Mouse (Mus musculus) heart, embryonic 11.5 days (tissue): ENCODE data around the gene Gm12216. TPM values are rescaled to one million over a fixed set of nuclear protein-coding genes. Genes with fewer than 3 reads are reported as not detected.

ENCODE experiments used
- ATAC-seq: fragments of 200-750 bp; cut with Nextera tagmentation; replicated peaks from 2 replicates; pipeline ENCODE4 v1.8.0; 2017; ENCODE audit warnings: moderate library complexity; ENCODE audit not compliant: insufficient number of reproducible peaks, low FRiP score, low TSS enrichment
- H3K27ac ChIP-seq: fragments of 300-500 bp; sonication (generic); 2 replicates; pipeline ENCODE4 v1.5.1; 2014; ENCODE audit warnings: mild to moderate bottlenecking, low read depth, low read length
- H3K27me3 ChIP-seq: fragments of 300-500 bp; sonication (generic); 2 replicates; pipeline ENCODE4 v1.6.1; 2014; ENCODE audit warnings: mild to moderate bottlenecking, low read length, mixed read lengths; ENCODE audit not compliant: control insufficient read depth, insufficient read depth
- H3K36me3 ChIP-seq: fragments of 300-500 bp; sonication (generic); 2 replicates; pipeline ENCODE4 v1.6.1; 2014; ENCODE audit warnings: mild to moderate bottlenecking, low read length, moderate library complexity, mixed read lengths; ENCODE audit not compliant: control insufficient read depth, insufficient read depth
- H3K4me1 ChIP-seq: fragments of 300-500 bp; sonication (generic); 2 replicates; pipeline ENCODE4 v1.6.1; 2014; ENCODE audit warnings: low read length; ENCODE audit not compliant: control insufficient read depth, insufficient read depth
- H3K4me2 ChIP-seq: fragments of 300-500 bp; sonication (generic); 2 replicates; pipeline ENCODE4 v1.6.1; 2014; ENCODE audit warnings: mild to moderate bottlenecking, moderate library complexity
- H3K4me3 ChIP-seq: fragments of 300-500 bp; sonication (generic); 2 replicates; pipeline ENCODE4 v1.5.1; 2014; ENCODE audit warnings: low read depth, low read length
- H3K9ac ChIP-seq: fragments of 300-500 bp; sonication (generic); 2 replicates; pipeline ENCODE4 v1.6.1; 2014; ENCODE audit warnings: mild to moderate bottlenecking, low read depth, low read length, moderate library complexity
- H3K9me3 ChIP-seq: fragments of 300-500 bp; sonication (generic); replicated peaks from 2 replicates; pipeline ENCODE4 v1.6.1; 2016; ENCODE audit warnings: low read length; ENCODE audit not compliant: control insufficient read depth
- WGBS: fragments of 180-500 bp; shearing (Covaris S2); extraction: QIAGEN DNeasy Blood & Tissue Kit; methylation state at CpG from one replicate; pipeline ENCODE4 v1.1.7; 2014; ENCODE audit not compliant: insufficient replicate concordance; 5-methylcytosine and 5-hydroxymethylcytosine counted together
- polyA plus RNA-seq: library from polyadenylated mRNA; unstranded; fragments of >200 nt; fragmentation: Nextera tagmentation; extraction: Ambion mirVana; gene quantifications from 2 replicates; pipeline ENCODE4 v1.2.1, GENCODE M21; 2014

Gene Gm12216
- polyA plus RNA-seq, 1 experiment from 2014 or later: not detected

DNA sequence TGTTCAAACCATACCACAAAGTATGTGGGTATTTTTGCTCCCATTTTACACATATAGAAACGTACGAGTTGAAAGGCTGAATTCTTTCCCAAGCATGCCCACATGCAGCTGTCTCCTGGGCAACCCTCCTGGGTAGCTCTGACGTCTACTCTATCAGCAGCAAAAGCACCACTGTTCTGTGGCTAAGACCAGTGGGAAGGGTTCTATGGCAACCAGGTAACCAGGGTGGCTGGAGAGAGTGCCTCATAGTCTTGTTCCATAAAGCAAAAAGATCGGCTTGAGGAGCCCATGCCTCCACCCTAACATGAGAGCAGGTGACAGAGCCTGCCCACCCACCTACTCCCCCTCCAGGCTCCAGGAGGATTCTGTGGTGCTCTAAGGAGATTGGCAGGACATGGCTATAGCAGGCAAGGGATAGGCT, 16.9 kb downstream of the Gm12216 start:
- no peak for ATAC-seq
- Histone ChIP-seq H3K4me1 (0 out of 2 replicates have a peak, but pooled peaks cover 8% of the 10 kb centered on the region), H3K9me3 (no peaks in the 10 kb centered on the region), H3K9ac (no peak overlapping the region), H3K27ac (no peak overlapping the region), H3K27me3 (peaks cover 4% of the 10 kb centered on the region), H3K4me3 (no peak overlapping the region), H3K36me3 (no peaks in the 10 kb centered on the region), H3K4me2 (no peak overlapping the region)
- WGBS: 72% methylated on average over 4 of the region's 4 CpGs

DNA sequence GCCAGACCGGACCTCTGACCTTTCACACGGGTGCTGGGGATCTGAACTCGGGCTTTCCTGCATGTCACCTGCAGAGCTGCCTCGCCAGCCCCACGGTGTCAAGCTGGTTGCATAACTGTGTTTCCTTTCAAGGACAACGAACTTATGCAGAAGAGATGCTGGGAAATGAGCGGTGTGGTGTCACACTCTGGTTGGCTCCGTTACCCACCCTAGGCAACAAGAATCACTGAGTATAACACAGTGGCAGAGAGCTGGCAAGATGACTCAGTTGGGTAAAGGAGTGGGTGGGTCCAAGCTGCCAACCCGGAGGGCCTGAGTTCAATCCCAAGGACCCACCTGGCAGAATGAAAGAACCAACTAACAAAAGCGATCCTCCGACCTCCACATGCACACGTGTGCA, 17.5 kb downstream of the Gm12216 start:
- Histone ChIP-seq H3K27me3 (peaks cover 4% of the 10 kb centered on the region), H3K9ac (no peak overlapping the region), H3K36me3 (no peaks in the 10 kb centered on the region), H3K4me3 (no peak overlapping the region), H3K4me2 (no peak overlapping the region), H3K9me3 (no peaks in the 10 kb centered on the region), H3K4me1 (0 out of 2 replicates have a peak, but pooled peaks cover 8% of the 10 kb centered on the region), H3K27ac (no peak overlapping the region)
- ATAC-seq: no peak
- WGBS: 77% methylated on average over 12 of the region's 12 CpGs

GRCm38 (mm10) chr11:53839663-53840642, 19.1 kb downstream of the Gm12216 start:
- Histone ChIP-seq H3K27me3 (peaks cover 4% of the 10 kb centered on the region), H3K4me1 (peaks cover 8% of the 10 kb centered on the region; the same call in 1 of the 2 replicates), H3K4me3 (no peak overlapping the region), H3K4me2 (no peak overlapping the region), H3K27ac (no peak overlapping the region), H3K9ac (no peak overlapping the region), H3K9me3 (no peaks in the 10 kb centered on the region), H3K36me3 (no peaks in the 10 kb centered on the region)
- 42% methylated on average over 8 of the region's 8 CpGs for WGBS
- ATAC-seq: no peak

- WGBS: 72% methylated on average over 6 of the region's 6 CpGs
- Histone ChIP-seq H3K4me2 (no peak overlapping the region), H3K36me3 (no peaks in the 10 kb centered on the region), H3K9ac (no peak overlapping the region), H3K9me3 (no peaks in the 10 kb centered on the region), H3K4me3 (no peak overlapping the region), H3K27me3 (peaks cover 4% of the 10 kb centered on the region), H3K4me1 (peaks cover 8% of the 10 kb centered on the region; the same call in 1 of the 2 replicates), H3K27ac (no peak overlapping the region)
- no peak for ATAC-seq
Measured at GRCm38 (mm10) chr11:53839147-53839546, 19.9 kb downstream of the Gm12216 start.

DNA sequence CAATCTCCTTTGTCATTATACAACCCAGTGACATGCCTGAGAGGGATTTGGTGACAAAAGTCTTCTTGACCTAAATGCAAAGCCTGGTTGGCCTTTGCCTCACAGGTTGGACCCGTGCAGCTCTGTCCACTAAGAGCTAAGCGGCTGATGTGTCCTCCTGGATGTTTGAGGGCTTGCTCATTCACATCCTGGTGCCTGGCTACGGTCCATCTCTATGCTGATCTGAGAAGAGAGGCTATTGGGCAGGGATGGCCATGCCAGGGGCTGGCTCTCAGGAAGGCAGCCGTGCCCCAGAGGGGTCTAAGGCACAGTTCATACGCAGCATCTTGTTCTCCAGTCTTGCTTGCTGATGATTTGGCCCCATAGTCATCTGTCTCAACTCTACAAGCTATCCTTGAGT, 21.3 kb downstream of the Gm12216 start:
- WGBS: 73% methylated on average over 5 of the region's 5 CpGs
- Histone ChIP-seq H3K4me1 (peaks cover 8% of the 10 kb centered on the region; the same call in 1 of the 2 replicates), H3K27ac (no peak overlapping the region), H3K4me2 (no peak overlapping the region), H3K9ac (no peak overlapping the region), H3K36me3 (no peaks in the 10 kb centered on the region), H3K4me3 (no peak overlapping the region), H3K27me3 (peaks cover 4% of the 10 kb centered on the region), H3K9me3 (no peaks in the 10 kb centered on the region)
- no peak for ATAC-seq

- Histone ChIP-seq H3K36me3 (no peaks in the 10 kb centered on the region), H3K9me3 (no peaks in the 10 kb centered on the region), H3K27me3 (no peaks in the 10 kb centered on the region; the same call in 1 of the 2 replicates), H3K4me2 (no peak overlapping the region), H3K4me1 (peaks cover 8% of the 10 kb centered on the region; the same call in 1 of the 2 replicates), H3K27ac (no peak overlapping the region), H3K9ac (no peak overlapping the region), H3K4me3 (no peak overlapping the region)
- WGBS: 25% methylated on average over 4 of the region's 4 CpGs
- no peak for ATAC-seq
Measured at GRCm38 (mm10) chr11:53835379-53836010, 23.6 kb downstream of the Gm12216 start.

DNA sequence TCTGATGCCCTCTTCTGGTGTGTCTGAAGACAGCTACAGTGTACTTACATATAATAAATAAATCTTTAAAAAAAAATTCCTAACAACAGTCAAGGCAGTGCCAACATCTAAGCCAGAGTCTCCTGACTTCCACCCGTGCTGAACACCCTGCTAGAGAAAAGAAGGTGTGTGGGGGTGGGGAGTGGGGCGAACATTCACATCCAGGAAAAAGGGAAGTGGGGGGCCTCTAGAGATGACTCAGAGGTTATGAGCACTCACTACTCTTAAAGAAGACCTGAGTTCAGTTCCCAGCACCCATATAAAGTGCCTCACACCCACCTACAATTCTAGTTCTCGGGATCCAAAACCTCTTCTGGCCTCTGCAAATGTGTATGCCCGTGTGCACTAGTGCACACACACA, 33.6 kb downstream of the Gm12216 start:
- Histone ChIP-seq H3K9me3 (0 out of 2 replicates have a peak, but pooled peaks cover 3% of the 10 kb centered on the region), H3K9ac (no peak overlapping the region), H3K4me2 (no peak overlapping the region), H3K4me3 (no peak overlapping the region), H3K27ac (no peak overlapping the region), H3K27me3 (no peaks in the 10 kb centered on the region), H3K36me3 (no peaks in the 10 kb centered on the region), H3K4me1 (no peaks in the 10 kb centered on the region)
- no peak for ATAC-seq
- 75% methylated on average over 4 of the region's 4 CpGs for WGBS

- Histone ChIP-seq H3K9ac (no peak overlapping the region), H3K27me3 (no peaks in the 10 kb centered on the region), H3K4me1 (no peaks in the 10 kb centered on the region), H3K4me3 (no peak overlapping the region), H3K36me3 (no peaks in the 10 kb centered on the region), H3K9me3 (no peaks in the 10 kb centered on the region), H3K27ac (no peak overlapping the region), H3K4me2 (no peak overlapping the region)
- 88% methylated on average over 3 of the region's 3 CpGs for WGBS
- ATAC-seq: no peak
Measured at GRCm38 (mm10) chr11:53821945-53822338, 37.1 kb downstream of the Gm12216 start.
